Mouse (Mus musculus): ENCODE results near the gene Gm9803.

DNA sequence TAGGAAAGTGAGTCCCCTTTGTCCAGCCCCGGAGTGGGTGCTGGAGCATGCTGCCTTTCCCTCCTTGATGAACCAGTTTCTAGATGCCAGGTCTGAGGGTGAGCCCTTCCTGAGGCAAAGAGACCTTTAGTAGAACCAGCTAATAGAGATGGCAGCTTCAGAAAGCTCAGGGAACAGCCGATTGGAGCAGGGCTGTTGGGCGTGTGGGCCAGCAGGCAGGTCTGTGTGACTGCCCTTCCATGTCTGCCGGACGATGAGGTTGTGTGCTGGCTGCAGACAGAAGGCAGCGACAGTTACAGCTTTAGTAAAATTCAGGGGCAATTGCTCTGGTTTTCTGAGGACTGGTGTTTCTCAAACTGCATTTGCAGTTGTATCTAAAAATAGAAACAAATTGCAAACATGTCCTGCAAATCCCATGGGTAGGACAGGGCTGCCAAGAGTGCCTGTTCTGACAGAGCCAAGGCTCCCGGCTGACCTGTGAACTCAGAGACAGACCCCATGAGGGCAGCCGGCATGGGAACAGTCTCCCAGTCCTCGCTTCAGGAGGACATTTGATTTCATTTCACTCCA is 40.4 kb upstream of the Gm9803 start:
- no peak for TF ChIP-seq CTCF (IDR thresholded peaks at IDR 0.05; ENCODE audit: low read depth)
- no peak for TF ChIP-seq EP300 (IDR thresholded peaks at IDR 0.05; ENCODE audit: low read depth)
